ENCODE assay signal across 8 mouse cellular contexts in the genomic region with DNA sequence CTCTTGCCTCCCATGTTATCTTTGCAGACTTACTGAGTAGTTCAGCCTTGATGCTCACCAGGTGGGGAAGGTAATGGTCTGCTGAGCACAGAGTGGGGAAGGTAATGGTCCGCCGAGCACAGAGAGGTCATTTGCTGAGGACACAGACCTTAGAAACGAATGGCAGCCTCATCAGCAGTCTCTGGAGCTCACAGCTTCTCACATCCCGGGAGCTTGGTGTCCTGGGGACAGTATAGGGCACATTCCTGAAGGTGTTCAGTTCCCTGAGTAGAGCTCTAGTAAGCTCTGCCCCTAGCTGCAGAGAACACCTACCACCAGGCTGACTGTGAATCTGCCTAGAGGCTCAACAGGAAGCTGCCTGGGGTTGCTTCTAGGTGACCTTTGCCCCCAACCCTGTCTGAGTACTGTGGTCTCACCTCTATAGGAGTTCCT. TPM values are rescaled to one million over a fixed set of nuclear protein-coding genes. Genes with fewer than 3 reads are reported as not detected.
DNase-seq lines count a peak whose midpoint lies in the region; ATAC-seq and TF ChIP-seq lines count a peak whose summit lies in the region.

No protein-coding gene starts in this region.

- H3K4me1 ChIP-seq in lung, embryonic 14.5 days (ENCODE audit: insufficient read depth): no peaks in the 10 kb centered on the region
- H3K4me1 ChIP-seq in lung, adult 2 months (ENCODE audit: control insufficient read depth, insufficient read depth, low read length): no peaks in the 10 kb centered on the region
- H3K4me1 ChIP-seq in hindbrain, embryonic 10.5 days (replicated peaks): peaks cover 34% of the 10 kb centered on the region
- peaks cover 37% of the 10 kb centered on the region for H3K4me1 ChIP-seq in kidney, embryonic 16.5 days (ENCODE audit: insufficient read depth, low read length)
- H3K4me1 ChIP-seq in neural tube, embryonic 15.5 days: peaks cover 27% of the 10 kb centered on the region

- ATAC-seq in lung, embryonic 14.5 days (ENCODE audit: insufficient read depth): no peak
- ATAC-seq in kidney, embryonic 16.5 days (ENCODE audit: low FRiP score, low TSS enrichment): peak; percentile 83
- no peak for ATAC-seq in neural tube, embryonic 15.5 days (ENCODE audit: low FRiP score)
- no peak for ATAC-seq in megakaryocyte, adult 5-6 weeks (ENCODE audit: poor library complexity, severe bottlenecking)

- no peaks in the 10 kb centered on the region for H3K27me3 ChIP-seq in lung, embryonic 14.5 days (ENCODE audit: insufficient read depth, low read length)
- no peaks in the 10 kb centered on the region for H3K27me3 ChIP-seq in hindbrain, embryonic 10.5 days (ENCODE audit: insufficient read depth, poor library complexity, severe bottlenecking)
- no peaks in the 10 kb centered on the region for H3K27me3 ChIP-seq in kidney, embryonic 16.5 days (ENCODE audit: insufficient read depth, low read length)
- H3K27me3 ChIP-seq in neural tube, embryonic 15.5 days (replicated peaks): no peaks in the 10 kb centered on the region

- no peak overlapping the region for H3K9ac ChIP-seq in lung, embryonic 14.5 days
- no peak overlapping the region for H3K9ac ChIP-seq in kidney, embryonic 16.5 days (replicated peaks; ENCODE audit: low read length)
- H3K9ac ChIP-seq in neural tube, embryonic 15.5 days (replicated peaks): no peak overlapping the region

- H3K4me3 ChIP-seq in lung, embryonic 14.5 days (ENCODE audit: low read depth, low read length): no peak overlapping the region
- no peak overlapping the region for H3K4me3 ChIP-seq in lung, adult 2 months (replicated peaks; ENCODE audit: extremely low read depth, low read depth, low read length)
- H3K4me3 ChIP-seq in hindbrain, embryonic 10.5 days: no peak overlapping the region
- H3K4me3 ChIP-seq in kidney, embryonic 16.5 days (ENCODE audit: low read length): no peak overlapping the region
- H3K4me3 ChIP-seq in neural tube, embryonic 15.5 days (replicated peaks): no peak overlapping the region

- TF ChIP-seq CTCF in lung, embryonic 14.5 days (IDR thresholded peaks at IDR 0.05; ENCODE audit: low read depth): no peak
- no peak for TF ChIP-seq CTCF in lung, adult 2 months (IDR thresholded peaks at IDR 0.05; ENCODE audit: insufficient read depth, low read length)

- 0 out of 2 replicates have a peak, but pooled peaks cover 2% of the 10 kb centered on the region for H3K36me3 ChIP-seq in lung, embryonic 14.5 days (ENCODE audit: insufficient read depth)
- peaks cover 85% of the 10 kb centered on the region for H3K36me3 ChIP-seq in hindbrain, embryonic 10.5 days
- no peaks in the 10 kb centered on the region for H3K36me3 ChIP-seq in kidney, embryonic 16.5 days (ENCODE audit: insufficient read depth, low read length)
- no peaks in the 10 kb centered on the region for H3K36me3 ChIP-seq in neural tube, embryonic 15.5 days

- no peak overlapping the region for H3K4me2 ChIP-seq in lung, embryonic 14.5 days
- H3K4me2 ChIP-seq in kidney, embryonic 16.5 days (replicated peaks; ENCODE audit: low read depth, low read length): no peak overlapping the region
- H3K4me2 ChIP-seq in neural tube, embryonic 15.5 days: no peak overlapping the region

- no peaks in the 10 kb centered on the region for H3K9me3 ChIP-seq in lung, embryonic 14.5 days (ENCODE audit: low read depth, low read length)
- H3K9me3 ChIP-seq in hindbrain, embryonic 10.5 days: no peaks in the 10 kb centered on the region
- no peaks in the 10 kb centered on the region for H3K9me3 ChIP-seq in kidney, embryonic 16.5 days (ENCODE audit: low read length)
- H3K9me3 ChIP-seq in neural tube, embryonic 15.5 days (replicated peaks): no peaks in the 10 kb centered on the region

- peak overlapping the region; percentile 15 for H3K27ac ChIP-seq in lung, embryonic 14.5 days (ENCODE audit: low read depth)
- peak overlapping the region; percentile 75 for H3K27ac ChIP-seq in hindbrain, embryonic 10.5 days
- H3K27ac ChIP-seq in kidney, embryonic 16.5 days (ENCODE audit: low read length): peak overlapping the region; percentile 88
- H3K27ac ChIP-seq in neural tube, embryonic 15.5 days (replicated peaks): peak overlapping the region; percentile 78

- TF ChIP-seq POLR2A in lung, adult 2 months (IDR thresholded peaks at IDR 0.05; ENCODE audit: borderline replicate concordance, extremely low read depth, low read depth, low read length): no peak

- 70% methylated on average over 4 of the region's 4 CpGs for WGBS in lung, embryonic 14.5 days
- 75% methylated on average over 4 of the region's 4 CpGs for WGBS in lung, adult 2 months
- WGBS in hindbrain, embryonic 10.5 days: 69% methylated on average over 4 of the region's 4 CpGs
- 40% methylated on average over 4 of the region's 4 CpGs for WGBS in kidney, embryonic 16.5 days
- 43% methylated on average over 4 of the region's 4 CpGs for WGBS in neural tube, embryonic 15.5 days

- DNase-seq in lung, embryonic 14.5 days: no peak
- DNase-seq in lung, adult 2 months: no peak
- DNase-seq in hindbrain, embryonic 10.5 days (ENCODE audit: low spot score): no peak
- DNase-seq in lung, postnatal 14 days: no peak
- DNase-seq in embryo, embryonic 11 days: no peak

RNA-seq across cellular contexts. Expression of gene Aif1l, which starts 11.9 kb away (rescaled TPM):
- 39.8 and 42.3 TPM in 2 replicates for polyA plus RNA-seq in lung, embryonic 14.5 days (2014; fragmentation: Nextera tagmentation; extraction: Ambion mirVana)
- 3.5 and 9.0 TPM in 2 replicates for polyA plus RNA-seq in lung, adult 2 months (2012; rRNA removed)
- 47.3 and 71.6 TPM in 2 replicates for polyA plus RNA-seq in hindbrain, embryonic 10.5 days (2016; fragmentation: Nextera tagmentation; extraction: Ambion mirVana)
- 90.4 and 101 TPM in 2 replicates for polyA plus RNA-seq in kidney, embryonic 16.5 days (2015; fragmentation: Nextera tagmentation; extraction: Ambion mirVana)
- polyA plus RNA-seq in neural tube, embryonic 15.5 days (2015; fragmentation: Nextera tagmentation; extraction: Ambion mirVana): 16.9 and 19.5 TPM in 2 replicates
- total RNA-seq in megakaryocyte, adult 5-6 weeks (2015): 0.16 TPM in 1 of 2 replicates, not detected in the other
- 2.1 TPM in 1 of 2 replicates, not detected in the other for total RNA-seq in megakaryocyte, adult 5-6 weeks (2017)

RNA-seq across cellular contexts. Expression of gene Nup214, which starts 12.4 kb away (rescaled TPM):
- 82.4 and 84.6 TPM in 2 replicates for polyA plus RNA-seq in lung, embryonic 14.5 days (2014; fragmentation: Nextera tagmentation; extraction: Ambion mirVana)
- 31.6 and 35.1 TPM in 2 replicates for polyA plus RNA-seq in lung, adult 2 months (2012; rRNA removed)
- polyA plus RNA-seq in hindbrain, embryonic 10.5 days (2016; fragmentation: Nextera tagmentation; extraction: Ambion mirVana): 99.3 and 109 TPM in 2 replicates
- polyA plus RNA-seq in kidney, embryonic 16.5 days (2015; fragmentation: Nextera tagmentation; extraction: Ambion mirVana): 70.2 and 94.1 TPM in 2 replicates
- polyA plus RNA-seq in neural tube, embryonic 15.5 days (2015; fragmentation: Nextera tagmentation; extraction: Ambion mirVana): 62.0 and 66.0 TPM in 2 replicates
- 51.5 and 69.1 TPM in 2 replicates for total RNA-seq in megakaryocyte, adult 5-6 weeks (2015)
- 32.0 and 37.7 TPM in 2 replicates for total RNA-seq in megakaryocyte, adult 5-6 weeks (2017)

Comparison
In these comparisons a context has a peak if more than half of its experiments do, and no peak if none do; other contexts are left out.
1. H3K27ac ChIP-seq: peak in every context shown above with its lines; median percentile 88 in kidney, embryonic 16.5 days; 78 in neural tube, embryonic 15.5 days; 75 in hindbrain, embryonic 10.5 days; 15 in lung, embryonic 14.5 days.